Mouse (Mus musculus) ES-E14 (cell line): Measurements from ENCODE around the gene Sesn1. TPM values are rescaled to one million over a fixed set of nuclear protein-coding genes. Genes with fewer than 3 reads are reported as not detected.
"Not testable (repeated sequence)": the region's sequence is repeated elsewhere in the genome, so short reads cannot be mapped to it uniquely, and the experiment has no call there.

Experiments
- DNase-seq: peaks from one replicate; pipeline ENCODE4 v3.0.0-alpha.2; 2013; ENCODE audit warnings: low read depth, low spot score
- H3K27ac ChIP-seq: 2 replicates; pipeline ENCODE4 v1.5.1; 2012; ENCODE audit warnings: low read depth, mild to moderate bottlenecking, low read length, moderate library complexity, mixed read lengths; ENCODE audit not compliant: poor library complexity, insufficient read depth, severe bottlenecking
- H3K36me3 ChIP-seq: 2 replicates; pipeline ENCODE4 v1.6.1; 2012; ENCODE audit warnings: mild to moderate bottlenecking, low read length, moderate library complexity, mixed read lengths; ENCODE audit not compliant: control insufficient read depth, poor library complexity, insufficient read depth, severe bottlenecking
- H3K4me1 ChIP-seq, 2 experiments: fragments of 150-350 bp in 1 of 2; sonication (generic) in 1 of 2; 2 replicates each; pipeline ENCODE4 v1.6.1; 2012; ENCODE audit warnings: low read length in 2 of 2, mild to moderate bottlenecking in 1 of 2, mixed read lengths in 1 of 2; ENCODE audit not compliant: control insufficient read depth in 2 of 2, insufficient read depth in 2 of 2, poor library complexity in 1 of 2
- H3K4me3 ChIP-seq, 2 experiments: fragments of 150-350 bp in 1 of 2; sonication (generic) in 1 of 2; 2 replicates each; pipeline ENCODE4 v1.5.1; 2012; ENCODE audit warnings: low read length in 2 of 2, low read depth in 1 of 2, mild to moderate bottlenecking in 1 of 2, mixed read lengths in 1 of 2; ENCODE audit not compliant: insufficient read depth in 1 of 2, poor library complexity in 1 of 2, severe bottlenecking in 1 of 2
- H3K9ac ChIP-seq: 2 replicates; pipeline ENCODE4 v1.6.1; 2012; ENCODE audit warnings: low read depth, mild to moderate bottlenecking, low read length, mixed read lengths; ENCODE audit not compliant: poor library complexity, insufficient read depth, severe bottlenecking
- H3K9me3 ChIP-seq: fragments of 150-350 bp; sonication (generic); 2 replicates; pipeline ENCODE4 v1.6.1; 2012; ENCODE audit warnings: low read depth, mild to moderate bottlenecking, low read length; ENCODE audit not compliant: control insufficient read depth, insufficient read depth
- CHD2 ChIP-seq: IDR thresholded peaks from 2 replicates; pipeline ENCODE4 v1.6.1; 2014; ENCODE audit warnings: mild to moderate bottlenecking, low read depth, low read length, inconsistent platforms
- HCFC1 ChIP-seq: IDR thresholded peaks from 2 replicates; pipeline ENCODE4 v1.6.1; 2012; ENCODE audit warnings: low read length, inconsistent platforms, borderline replicate concordance; ENCODE audit not compliant: insufficient read depth
- MAFK ChIP-seq: IDR thresholded peaks from 2 replicates; pipeline ENCODE4 v1.6.1; 2014; ENCODE audit warnings: mild to moderate bottlenecking, low read depth, low read length, inconsistent platforms; ENCODE audit not compliant: insufficient read depth
- ZC3H11A ChIP-seq: IDR thresholded peaks from 2 replicates; pipeline ENCODE4 v1.6.1; 2012; ENCODE audit warnings: low read depth, mild to moderate bottlenecking, inconsistent platforms, low read length, borderline replicate concordance
- ZNF384 ChIP-seq: IDR thresholded peaks from 2 replicates; pipeline ENCODE4 v1.6.1; 2012; ENCODE audit warnings: low read depth, low read length, inconsistent platforms
- in situ Hi-C, 2 experiments: fragments of 600-800 bp; cut with MboI; formaldehyde crosslinking; loops; one replicate each; pipeline ENCODE4 v1.15.1; 2025; ENCODE audit warnings: low sequenced_read_pairs in 2 of 2, inconsistent platforms in 1 of 2; ENCODE audit not compliant: unreplicated experiment in 2 of 2
- total RNA-seq: library from RNA; depleted of rRNA; stranded (reverse); fragments of 300-350 nt; gene quantifications from 2 replicates; pipeline ENCODE4 v1.2.3, GENCODE M21; 2012

Sesn1 gene
- total RNA-seq, 1 experiment, result 10.0 TPM

- Histone ChIP-seq H3K9ac (no peak overlapping the region), H3K4me1 (no peaks in the 10 kb centered on the region), H3K9me3 (no peaks in the 10 kb centered on the region), H3K36me3 (no peaks in the 10 kb centered on the region), H3K4me3 (no peak overlapping the region), H3K27ac (no peak overlapping the region)
- DNase-seq, result no peak
- in situ Hi-C loops, result no loop called here
- TF ChIP-seq ZC3H11A (no peak), MAFK (no peak), HCFC1 (no peak), ZNF384 (no peak), CHD2 (no peak)
These were observed 126.4 kb downstream of the Sesn1 start for GRCm38 (mm10) chr10:41936100-41936499.

GRCm38 (mm10) chr10:41937176-41937575, 127.4 kb downstream of the Sesn1 start:
- Histone ChIP-seq H3K4me1 (no peaks in the 10 kb centered on the region), H3K36me3 (no peaks in the 10 kb centered on the region), H3K27ac (no peak overlapping the region), H3K9me3 (no peaks in the 10 kb centered on the region), H3K4me3 (no peak overlapping the region), H3K9ac (no peak overlapping the region)
- no peak for DNase-seq
- in situ Hi-C loops, result no loop called here
- TF ChIP-seq ZNF384 (no peak), CHD2 (no peak), MAFK (no peak), ZC3H11A (no peak), HCFC1 (no peak)

- in situ Hi-C loops, result no loop called here
- Histone ChIP-seq H3K4me3 (no peak overlapping the region), H3K36me3 (no peaks in the 10 kb centered on the region), H3K9ac (no peak overlapping the region), H3K27ac (no peak overlapping the region), H3K9me3 (no peaks in the 10 kb centered on the region), H3K4me1 (no peaks in the 10 kb centered on the region)
- no peak for DNase-seq
- TF ChIP-seq HCFC1 (no peak), MAFK (no peak), CHD2 (no peak), ZC3H11A (no peak), ZNF384 (no peak)
These were observed 129.4 kb downstream of the Sesn1 start for GRCm38 (mm10) chr10:41939090-41939489.

GRCm38 (mm10) chr10:41952354-41952753, 142.6 kb downstream of the Sesn1 start:
- H3K9me3 ChIP-seq, DNase-seq, H3K9ac ChIP-seq, in situ Hi-C loops, H3K36me3 ChIP-seq, H3K27ac ChIP-seq, H3K4me1 ChIP-seq, H3K4me3 ChIP-seq: not testable (repeated sequence)

GRCm38 (mm10) chr10:41952850-41953527, 143.3 kb downstream of the Sesn1 start:
- in situ Hi-C loops, result no loop called here
- Histone ChIP-seq H3K9ac (no peak overlapping the region), H3K4me3 (no peak overlapping the region), H3K27ac (no peak overlapping the region), H3K36me3 (0 out of 2 replicates have a peak, but pooled peaks cover 2% of the 10 kb centered on the region), H3K4me1 (no peaks in the 10 kb centered on the region), H3K9me3 (no peaks in the 10 kb centered on the region)
- no peak for DNase-seq
- TF ChIP-seq MAFK (no peak), ZNF384 (no peak), HCFC1 (no peak), CHD2 (no peak), ZC3H11A (no peak)
